Mouse (Mus musculus): ENCODE results near the gene Rabgef1. TPM values are rescaled to one million over a fixed set of nuclear protein-coding genes. Genes with fewer than 3 reads are reported as not detected.

Gene Rabgef1
- polyA plus RNA-seq, 1 experiment = 36.5 TPM

DNA sequence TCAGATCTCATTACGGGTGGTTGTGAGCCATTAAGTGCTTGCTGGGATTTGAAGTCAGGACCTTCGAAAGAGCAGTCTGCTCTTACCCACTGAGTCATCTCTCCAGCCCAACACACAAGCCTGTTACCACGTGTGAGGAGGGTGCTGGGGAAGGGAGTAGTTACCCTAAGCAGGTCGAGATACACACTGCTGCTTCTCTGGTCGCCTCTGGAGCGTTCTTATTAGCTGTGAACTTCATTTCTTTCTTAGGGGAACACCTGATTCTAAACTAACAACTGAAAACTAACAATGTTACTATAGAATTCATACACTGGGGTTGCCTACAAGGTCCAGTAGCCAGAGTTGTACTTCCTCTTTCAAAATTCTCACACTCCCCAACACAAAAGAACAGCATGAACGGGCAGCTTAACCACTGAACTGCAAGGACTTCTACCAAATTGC is 11.8 kb upstream of the Rabgef1 start:
- H3K4me1 ChIP-seq (ENCODE audit: control insufficient read depth, insufficient read depth, low read length) = no peaks in the 10 kb centered on the region; the same call in none of the 2 replicates
- H3K4me3 ChIP-seq (replicated peaks; ENCODE audit: control insufficient read depth, low read depth, low read length) = no peak overlapping the region
- no peak overlapping the region for H3K27ac ChIP-seq (ENCODE audit: control insufficient read depth, insufficient read depth, low read depth, low read length, poor library complexity)
- WGBS = 32% methylated on average over 7 of the region's 7 CpGs
- TF ChIP-seq POLR2A (IDR thresholded peaks at IDR 0.05; ENCODE audit: borderline replicate concordance, control insufficient read depth, low read depth, low read length) (no peak), CTCF (IDR thresholded peaks at IDR 0.05; ENCODE audit: control insufficient read depth, insufficient read depth, low read length) (no peak)

DNA sequence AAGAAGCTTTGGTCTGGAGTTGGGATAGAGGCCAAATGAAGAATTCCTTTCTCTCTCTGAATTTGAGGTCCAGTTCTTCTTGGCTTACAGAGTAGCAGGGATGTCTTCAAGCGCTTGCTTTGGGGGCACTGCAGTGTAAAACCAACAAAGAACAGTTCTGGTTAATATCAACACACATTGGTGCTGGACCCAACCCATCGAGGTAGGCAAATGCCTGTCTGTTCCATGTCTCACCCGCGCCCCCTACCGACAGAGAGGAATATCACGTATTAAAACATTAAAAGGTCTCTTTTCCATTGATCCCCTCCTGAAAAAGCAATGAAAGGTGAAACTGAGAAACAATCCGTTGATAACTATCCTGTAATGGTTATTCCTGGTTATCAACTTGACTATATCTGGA is 7.9 kb upstream of the Rabgef1 start:
- Histone ChIP-seq H3K27ac (ENCODE audit: control insufficient read depth, insufficient read depth, low read depth, low read length, poor library complexity) (no peak overlapping the region), H3K4me1 (ENCODE audit: control insufficient read depth, insufficient read depth, low read length) (no peaks in the 10 kb centered on the region; the same call in none of the 2 replicates), H3K4me3 (replicated peaks; ENCODE audit: control insufficient read depth, low read depth, low read length) (no peak overlapping the region)
- no peak for TF ChIP-seq POLR2A (IDR thresholded peaks at IDR 0.05; ENCODE audit: borderline replicate concordance, control insufficient read depth, low read depth, low read length)
- TF ChIP-seq CTCF (IDR thresholded peaks at IDR 0.05; ENCODE audit: control insufficient read depth, insufficient read depth, low read length) = peak; percentile 90
- WGBS = 4% methylated on average over 7 of the region's 7 CpGs

DNA sequence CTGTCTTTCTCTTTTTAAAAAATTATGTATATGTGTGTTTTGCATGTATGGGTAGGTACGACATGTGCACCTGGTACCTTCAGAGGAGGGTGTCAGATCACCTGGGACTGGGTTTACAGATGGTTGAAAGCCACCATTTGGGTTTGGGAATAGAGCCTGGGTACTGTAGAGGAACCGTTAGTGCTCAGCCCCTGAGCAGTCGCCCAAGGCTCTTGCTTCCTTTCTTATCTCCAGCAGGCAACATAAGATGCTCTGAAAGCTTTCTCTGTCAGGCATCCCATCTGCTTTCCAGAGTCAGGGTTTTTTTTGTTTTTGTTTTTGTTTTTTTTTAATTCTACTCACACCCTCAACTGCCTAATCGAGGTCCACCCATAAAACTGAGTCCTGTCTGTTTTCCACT is 6.4 kb upstream of the Rabgef1 start:
- H3K27ac ChIP-seq (ENCODE audit: control insufficient read depth, insufficient read depth, low read depth, low read length, poor library complexity) = no peak overlapping the region
- H3K4me1 ChIP-seq (ENCODE audit: control insufficient read depth, insufficient read depth, low read length) = no peaks in the 10 kb centered on the region; the same call in none of the 2 replicates
- no peak overlapping the region for H3K4me3 ChIP-seq (replicated peaks; ENCODE audit: control insufficient read depth, low read depth, low read length)
- 58% methylated on average over 4 of the region's 4 CpGs for WGBS
- TF ChIP-seq CTCF (IDR thresholded peaks at IDR 0.05; ENCODE audit: control insufficient read depth, insufficient read depth, low read length) (no peak), POLR2A (IDR thresholded peaks at IDR 0.05; ENCODE audit: borderline replicate concordance, control insufficient read depth, low read depth, low read length) (no peak)

DNA sequence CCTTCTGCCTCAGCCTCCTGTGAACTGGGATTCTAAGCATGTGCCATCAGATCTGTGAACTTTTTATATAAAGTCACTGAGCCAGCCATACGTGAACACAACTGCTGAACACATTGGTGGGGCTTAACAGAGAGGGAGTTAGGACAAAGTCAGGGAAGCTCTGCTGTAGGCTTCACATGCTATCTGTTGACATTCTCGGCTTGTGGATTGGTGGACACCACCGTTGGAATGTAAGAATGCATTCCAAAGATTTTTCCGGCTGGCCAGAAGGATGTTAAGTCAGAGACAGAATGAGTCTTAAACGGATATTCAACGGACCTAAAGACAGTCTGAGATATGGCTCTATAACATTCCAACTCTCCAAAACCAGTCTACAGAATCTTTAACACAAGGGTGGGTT is 2.5 kb upstream of the Rabgef1 start:
- Histone ChIP-seq H3K4me3 (replicated peaks; ENCODE audit: control insufficient read depth, low read depth, low read length) (no peak overlapping the region), H3K4me1 (ENCODE audit: control insufficient read depth, insufficient read depth, low read length) (no peaks in the 10 kb centered on the region; the same call in none of the 2 replicates), H3K27ac (ENCODE audit: control insufficient read depth, insufficient read depth, low read depth, low read length, poor library complexity) (no peak overlapping the region)
- TF ChIP-seq POLR2A (IDR thresholded peaks at IDR 0.05; ENCODE audit: borderline replicate concordance, control insufficient read depth, low read depth, low read length) (no peak), CTCF (IDR thresholded peaks at IDR 0.05; ENCODE audit: control insufficient read depth, insufficient read depth, low read length) (no peak)
- whole genome bisulfite sequencing = 78% methylated on average over 6 of the region's 6 CpGs

GRCm38 (mm10) chr5:130170666-130171422 is 754 bp upstream of the Rabgef1 start:
- Histone ChIP-seq H3K27ac (ENCODE audit: control insufficient read depth, insufficient read depth, low read depth, low read length, poor library complexity) (peak overlapping the region; percentile 99), H3K4me1 (ENCODE audit: control insufficient read depth, insufficient read depth, low read length) (no peaks in the 10 kb centered on the region; the same call in none of the 2 replicates), H3K4me3 (replicated peaks; ENCODE audit: control insufficient read depth, low read depth, low read length) (peak overlapping the region; percentile 79)
- TF ChIP-seq CTCF (IDR thresholded peaks at IDR 0.05; ENCODE audit: control insufficient read depth, insufficient read depth, low read length) = no peak
- TF ChIP-seq POLR2A (IDR thresholded peaks at IDR 0.05; ENCODE audit: borderline replicate concordance, control insufficient read depth, low read depth, low read length) = no peak
- WGBS = 11% methylated on average over 6 of the region's 6 CpGs

GRCm38 (mm10) chr5:130171956-130172601 is 481 bp downstream of the Rabgef1 start:
- Histone ChIP-seq H3K4me3 (replicated peaks; ENCODE audit: control insufficient read depth, low read depth, low read length) (peak overlapping the region; percentile 90), H3K4me1 (ENCODE audit: control insufficient read depth, insufficient read depth, low read length) (no peaks in the 10 kb centered on the region; the same call in none of the 2 replicates), H3K27ac (ENCODE audit: control insufficient read depth, insufficient read depth, low read depth, low read length, poor library complexity) (peak overlapping the region; percentile 88)
- under 1% methylated on average over 46 of the region's 46 CpGs for WGBS
- TF ChIP-seq CTCF (IDR thresholded peaks at IDR 0.05; ENCODE audit: control insufficient read depth, insufficient read depth, low read length) (no peak), POLR2A (IDR thresholded peaks at IDR 0.05; ENCODE audit: borderline replicate concordance, control insufficient read depth, low read depth, low read length) (no peak)

DNA sequence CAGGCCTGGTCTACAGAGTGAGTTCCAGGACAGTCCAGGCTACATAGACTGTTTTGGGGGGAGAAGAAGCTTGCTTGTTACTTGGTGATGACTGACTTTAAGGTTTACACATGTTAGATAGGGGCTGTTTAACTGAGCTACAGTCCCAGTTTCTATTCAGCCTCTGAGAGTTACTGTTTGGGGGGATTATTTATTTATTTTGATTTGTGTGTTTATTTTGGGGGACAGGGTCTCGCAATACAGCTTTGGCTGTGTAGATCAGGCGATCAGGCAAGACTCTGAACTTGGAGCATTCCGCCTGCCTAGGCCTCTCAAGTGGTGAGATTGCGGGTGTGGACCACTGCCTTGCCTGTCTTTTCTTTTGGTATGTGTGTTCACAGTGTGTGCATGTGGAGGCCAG is 1.4 kb downstream of the Rabgef1 start:
- Histone ChIP-seq H3K27ac (ENCODE audit: control insufficient read depth, insufficient read depth, low read depth, low read length, poor library complexity) (no peak overlapping the region), H3K4me3 (replicated peaks; ENCODE audit: control insufficient read depth, low read depth, low read length) (peak overlapping the region; percentile 90), H3K4me1 (ENCODE audit: control insufficient read depth, insufficient read depth, low read length) (no peaks in the 10 kb centered on the region; the same call in none of the 2 replicates)
- WGBS = 79% methylated on average over 4 of the region's 4 CpGs
- TF ChIP-seq POLR2A (IDR thresholded peaks at IDR 0.05; ENCODE audit: borderline replicate concordance, control insufficient read depth, low read depth, low read length) (no peak), CTCF (IDR thresholded peaks at IDR 0.05; ENCODE audit: control insufficient read depth, insufficient read depth, low read length) (no peak)

DNA sequence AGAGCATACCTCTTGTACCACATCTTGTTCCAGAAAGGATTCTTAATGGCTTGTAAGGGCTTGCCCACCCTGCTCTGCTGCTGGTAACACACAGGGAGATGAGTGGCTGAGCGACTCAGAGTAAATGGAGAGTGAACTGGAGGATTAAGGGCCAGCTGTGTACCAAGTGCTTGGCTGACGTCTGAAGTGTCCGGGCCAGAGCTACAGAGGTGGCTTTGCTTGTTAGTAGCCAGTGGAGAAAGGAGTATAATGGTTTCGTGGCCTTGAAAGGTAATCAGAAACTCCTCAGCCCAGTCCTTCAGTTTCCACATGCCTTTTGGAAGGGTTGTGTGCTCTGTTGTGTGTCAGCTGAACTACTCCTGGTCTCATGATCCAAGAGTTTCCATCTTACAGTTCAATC is 6.3 kb downstream of the Rabgef1 start:
- Histone ChIP-seq H3K27ac (ENCODE audit: control insufficient read depth, insufficient read depth, low read depth, low read length, poor library complexity) (no peak overlapping the region), H3K4me1 (ENCODE audit: control insufficient read depth, insufficient read depth, low read length) (peaks cover 1% of the 10 kb centered on the region), H3K4me3 (replicated peaks; ENCODE audit: control insufficient read depth, low read depth, low read length) (no peak overlapping the region)
- WGBS = 87% methylated on average over 4 of the region's 4 CpGs
- TF ChIP-seq POLR2A (IDR thresholded peaks at IDR 0.05; ENCODE audit: borderline replicate concordance, control insufficient read depth, low read depth, low read length) = no peak
- no peak for TF ChIP-seq CTCF (IDR thresholded peaks at IDR 0.05; ENCODE audit: control insufficient read depth, insufficient read depth, low read length)

Measured in bone marrow, adult 2 months (tissue).